ENCODE assay signal across 8 mouse cellular contexts in genomic region chr5:115488841-115489698, GRCm38 (mm10). TPM values are rescaled to one million over a fixed set of nuclear protein-coding genes. Genes with fewer than 3 reads are reported as not detected.
DNase-seq lines count a peak whose midpoint lies in the region; ATAC-seq and TF ChIP-seq lines count a peak whose summit lies in the region.

No protein-coding gene starts in this region.

- in situ Hi-C loops in ES-E14 (cut with MboI; ENCODE audit: low sequenced_read_pairs in 2 of 2, unreplicated experiment in 2 of 2), result no loop called here

- peaks cover 0 to 15% of the 10 kb centered on the region in 2 experiments; a peak in 1 of 4 replicates for H3K4me1 ChIP-seq in ES-E14 (ENCODE audit: control insufficient read depth in 2 of 2, insufficient read depth in 2 of 2, low read length in 2 of 2, poor library complexity in 1 of 2)
- peaks cover 26% of the 10 kb centered on the region for H3K4me1 ChIP-seq in forebrain, embryonic 16.5 days (replicated peaks; ENCODE audit: control insufficient read depth, insufficient read depth, low read length)
- peaks cover 46% of the 10 kb centered on the region for H3K4me1 ChIP-seq in lung, embryonic 15.5 days

- no peaks in the 10 kb centered on the region for H3K9me3 ChIP-seq in ES-E14 (ENCODE audit: control insufficient read depth, insufficient read depth, low read depth, low read length)
- no peaks in the 10 kb centered on the region for H3K9me3 ChIP-seq in forebrain, embryonic 16.5 days (ENCODE audit: control insufficient read depth, low read length)
- no peaks in the 10 kb centered on the region for H3K9me3 ChIP-seq in lung, embryonic 15.5 days

- no peaks in the 10 kb centered on the region for H3K27me3 ChIP-seq in forebrain, embryonic 16.5 days (replicated peaks; ENCODE audit: control insufficient read depth, insufficient read depth, low read length)
- no peaks in the 10 kb centered on the region for H3K27me3 ChIP-seq in lung, embryonic 15.5 days

- peak; percentile 78 for ATAC-seq in forebrain, embryonic 16.5 days
- peak; percentile 68 for ATAC-seq in lung, embryonic 15.5 days (ENCODE audit: borderline replicate concordance, extremely low read depth, low FRiP score, low TSS enrichment)

- H3K36me3 ChIP-seq in ES-E14 (ENCODE audit: control insufficient read depth, insufficient read depth, low read length, poor library complexity, severe bottlenecking), result no peaks in the 10 kb centered on the region
- H3K36me3 ChIP-seq in forebrain, embryonic 16.5 days (ENCODE audit: control insufficient read depth, insufficient read depth), result no peaks in the 10 kb centered on the region
- no peaks in the 10 kb centered on the region for H3K36me3 ChIP-seq in lung, embryonic 15.5 days

- H3K4me2 ChIP-seq in forebrain, embryonic 16.5 days (ENCODE audit: low read length), result peak overlapping the region; percentile 94
- peak overlapping the region; percentile 60 for H3K4me2 ChIP-seq in lung, embryonic 15.5 days

- peak overlapping the region; percentile 84 for H3K9ac ChIP-seq in ES-E14 (ENCODE audit: insufficient read depth, low read depth, low read length, poor library complexity, severe bottlenecking)
- H3K9ac ChIP-seq in forebrain, embryonic 16.5 days (replicated peaks; ENCODE audit: low read depth, low read length), result peak overlapping the region; percentile 91
- peak overlapping the region; percentile 44 for H3K9ac ChIP-seq in lung, embryonic 15.5 days

- WGBS in forebrain, embryonic 16.5 days, result under 1% methylated on average over 38 of the region's 39 CpGs
- WGBS in lung, embryonic 15.5 days, result under 1% methylated on average over 39 of the region's 39 CpGs

- peak overlapping the region in 1 of 2 experiments; percentile 6; a peak in 2 of 4 replicates for H3K4me3 ChIP-seq in ES-E14 (ENCODE audit: insufficient read depth in 1 of 2, low read depth in 1 of 2, low read length in 2 of 2, poor library complexity in 1 of 2, severe bottlenecking in 1 of 2)
- peak overlapping the region; percentile 52 for H3K4me3 ChIP-seq in forebrain, embryonic 16.5 days (replicated peaks; ENCODE audit: low read length)
- H3K4me3 ChIP-seq in lung, embryonic 15.5 days, result peak overlapping the region; percentile 34

- H3K27ac ChIP-seq in ES-E14 (ENCODE audit: insufficient read depth, low read depth, low read length, poor library complexity, severe bottlenecking), result peak overlapping the region; percentile 100
- H3K27ac ChIP-seq in forebrain, embryonic 16.5 days (ENCODE audit: low read length), result peak overlapping the region; percentile 100
- H3K27ac ChIP-seq in lung, embryonic 15.5 days, result peak overlapping the region; percentile 100

- DNase-seq in ES-E14 (ENCODE audit: low read depth, low spot score), result no peak
- peak; percentile 85 for DNase-seq in cerebellum, adult 11-12 months
- peak; percentile 82 for DNase-seq in heart, postnatal 4 days
- peak; percentile 75 to 83 for DNase-seq in layer of hippocampus, adult 8-10 months (ENCODE audit: low spot score in 2 of 2)
- DNase-seq in ovary, postnatal 10 days (ENCODE audit: low spot score), result peak; percentile 84
- DNase-seq in thymus, postnatal 14 days, result peak; percentile 87

TF ChIP-seq in ES-E14, 5 proteins besides CTCF, POLR2A, EP300 and RAD21:
- TF ChIP-seq HCFC1 (IDR thresholded peaks at IDR 0.05; ENCODE audit: borderline replicate concordance, insufficient read depth, low read length) (peak; percentile 82), ZC3H11A (IDR thresholded peaks at IDR 0.05; ENCODE audit: borderline replicate concordance, low read depth, low read length) (no peak)

RNA-seq across cellular contexts. Expression of gene Sirt4, which starts 4.5 kb away (rescaled TPM):
- total RNA-seq in ES-E14 (2012; rRNA removed), result 15.3 and 25.7 TPM in 2 replicates
- polyA plus RNA-seq in forebrain, embryonic 16.5 days (2015; fragmentation: Nextera tagmentation; extraction: Ambion mirVana), result 32.7 and 37.6 TPM in 2 replicates
- total RNA-seq in heart, postnatal 4 days (2021), result 10 to 100 TPM; 10.5 to 12.7 TPM
- 10 to 100 TPM; 34.0 to 58.6 (median 41.9) TPM for total RNA-seq in layer of hippocampus, adult 8-10 months (2022)
- polyA plus RNA-seq in lung, embryonic 15.5 days (2015; fragmentation: Nextera tagmentation; extraction: Ambion mirVana), result 27.2 and 30.4 TPM in 2 replicates

RNA-seq across cellular contexts. Expression of gene Pxn, which starts 17.4 kb away (rescaled TPM):
- 25.5 and 29.4 TPM in 2 replicates for total RNA-seq in ES-E14 (2012; rRNA removed)
- 20.6 and 22.5 TPM in 2 replicates for polyA plus RNA-seq in forebrain, embryonic 16.5 days (2015; fragmentation: Nextera tagmentation; extraction: Ambion mirVana)
- 10 to 100 TPM; 62.9 to 66.0 TPM for total RNA-seq in heart, postnatal 4 days (2021)
- total RNA-seq in layer of hippocampus, adult 8-10 months (2022), result 10 to 100 TPM; 38.1 to 45.8 (median 40.2) TPM
- polyA plus RNA-seq in lung, embryonic 15.5 days (2015; fragmentation: Nextera tagmentation; extraction: Ambion mirVana), result 57.1 and 58.6 TPM in 2 replicates

RNA-seq across cellular contexts. Expression of gene Pla2g1b, which starts 23.0 kb away (rescaled TPM):
- total RNA-seq in ES-E14 (2012; rRNA removed), result 31.1 and 36.6 TPM in 2 replicates
- not detected in 2 replicates for polyA plus RNA-seq in forebrain, embryonic 16.5 days (2015; fragmentation: Nextera tagmentation; extraction: Ambion mirVana)
- not detected for total RNA-seq in heart, postnatal 4 days (2021)
- not detected for total RNA-seq in layer of hippocampus, adult 8-10 months (2022)
- polyA plus RNA-seq in lung, embryonic 15.5 days (2015; fragmentation: Nextera tagmentation; extraction: Ambion mirVana), result 4.7 and 7.0 TPM in 2 replicates

RNA-seq across cellular contexts. Expression of gene Msi1, which starts 59.7 kb away (rescaled TPM):
- total RNA-seq in ES-E14 (2012; rRNA removed), result 5.6 and 9.0 TPM in 2 replicates
- polyA plus RNA-seq in forebrain, embryonic 16.5 days (2015; fragmentation: Nextera tagmentation; extraction: Ambion mirVana), result 53.9 and 62.2 TPM in 2 replicates
- 1 to 10 TPM; 6.2 to 7.7 TPM for total RNA-seq in heart, postnatal 4 days (2021)
- total RNA-seq in layer of hippocampus, adult 8-10 months (2022), result 10 to 100 TPM; 57.2 to 62.6 (median 60.8) TPM
- 9.4 and 9.7 TPM in 2 replicates for polyA plus RNA-seq in lung, embryonic 15.5 days (2015; fragmentation: Nextera tagmentation; extraction: Ambion mirVana)

Comparison
In these comparisons a context has a peak if more than half of its experiments do, and no peak if none do; other contexts are left out.
1. RNA of gene Pla2g1b, which starts 23.0 kb away (total RNA-seq): 31.1 to 36.6 TPM in ES-E14; not detected in heart, postnatal 4 days and not detected in layer of hippocampus, adult 8-10 months; every median in the first group is over 10 times any median in the second.
2. Peak in every context shown above with its lines, with median percentiles within 50 percentile points of each other: H3K27ac ChIP-seq and H3K9ac ChIP-seq.